Mouse (Mus musculus) gastrocnemius, adult 8-10 months (tissue): ENCODE data around the gene Pla2g12a. TPM values are rescaled to one million over a fixed set of nuclear protein-coding genes. Genes with fewer than 3 reads are reported as not detected.

Source experiments
- DNase-seq, 2 experiments: peaks; one replicate each; pipeline ENCODE4 v3.0.0; 2022; ENCODE audit warnings: low spot score in 2 of 2
- total RNA-seq, 4 experiments: library from RNA; stranded (reverse); gene quantifications; 2 replicates each; pipeline ENCODE4 v1.2.4; 2022

Pla2g12a gene
- total RNA-seq, result 10 to 100 TPM; 83.7 to 92.7 (median 86.9) TPM

DNA sequence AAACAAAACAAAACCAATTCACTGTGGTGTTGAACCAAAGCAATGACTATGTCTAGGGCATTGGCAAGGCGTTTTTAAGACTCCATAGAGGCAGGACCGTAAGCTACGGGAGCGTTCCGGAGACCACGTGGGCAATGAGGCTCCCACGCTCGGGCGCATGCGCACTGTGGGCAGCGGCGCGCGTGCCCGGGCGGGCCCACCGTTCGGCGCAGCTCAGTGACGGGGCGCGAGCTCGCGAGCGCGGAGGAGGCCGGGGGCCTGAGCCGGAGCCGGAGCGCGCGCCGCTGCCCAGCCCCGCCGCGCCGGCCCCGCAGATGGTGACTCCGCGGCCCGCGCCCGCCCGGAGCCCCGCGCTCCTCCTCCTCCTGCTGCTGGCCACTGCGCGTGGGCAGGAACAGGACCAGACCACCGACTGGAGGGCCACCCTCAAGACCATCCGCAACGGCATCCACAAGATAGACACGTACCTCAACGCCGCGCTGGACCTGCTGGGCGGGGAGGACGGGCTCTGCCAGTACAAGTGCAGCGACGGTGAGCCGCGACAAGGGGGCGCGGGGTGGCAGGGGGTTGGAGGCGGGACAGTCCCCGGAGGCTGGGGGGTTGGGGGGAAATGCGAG is at the start of gene Pla2g12a:
Pla2g12a (plus strand) TSS at position 202 of the 617 bp plus-strand sequence.
- peak; percentile 83 to 90 for DNase-seq

DNA sequence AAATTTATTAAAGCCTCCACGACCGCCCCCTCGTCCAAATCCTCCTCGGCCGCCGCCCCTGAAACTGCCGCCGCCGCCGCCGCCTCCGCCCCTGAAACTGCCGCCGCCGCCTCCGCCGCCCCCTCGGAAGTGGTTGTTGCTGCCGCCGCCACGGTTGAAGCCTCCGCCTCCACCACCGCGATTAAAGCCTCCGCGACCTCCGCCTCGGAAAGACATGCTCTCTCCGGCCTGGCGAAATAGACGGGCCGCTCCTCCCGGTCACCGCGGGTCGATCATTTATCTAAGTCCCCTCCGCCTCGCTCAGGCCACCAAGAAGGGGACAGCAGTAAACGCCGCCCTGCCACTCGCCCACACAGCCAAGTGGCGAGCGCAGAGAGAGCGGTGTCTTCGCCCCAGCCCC is 47.8 kb upstream of the Pla2g12a start:
- DNase-seq, result no peak

DNA sequence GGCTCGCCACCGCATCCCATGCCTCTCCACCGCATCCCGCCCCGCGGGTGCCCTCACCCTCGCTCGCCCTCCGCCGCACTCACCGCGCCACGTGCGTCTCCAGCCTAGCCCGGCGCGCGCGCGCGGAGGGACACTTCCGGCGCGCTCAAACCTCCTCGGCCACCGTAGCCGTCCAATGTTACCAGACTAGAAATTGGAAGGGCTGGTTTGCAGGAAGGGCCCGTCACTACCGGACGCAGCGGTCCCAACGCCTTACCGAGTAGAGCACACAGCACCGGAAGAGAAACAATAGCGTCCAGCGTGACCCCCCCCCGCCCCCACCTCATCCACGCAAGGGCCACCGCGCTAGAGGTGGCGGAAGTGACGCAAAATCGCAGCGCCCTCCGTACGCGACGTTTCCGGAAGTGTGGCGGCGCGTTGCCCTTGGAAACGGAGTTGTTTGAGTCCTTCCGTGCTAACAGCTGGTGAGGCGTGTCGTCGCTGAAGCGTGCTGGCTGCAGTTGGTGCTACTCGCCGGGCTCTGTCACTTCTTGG is 47.3 kb upstream of the Pla2g12a start, which contains the start of gene Gar1:
Gar1 (minus strand) TSS at position 362 of the 534 bp plus-strand sequence.
- DNase-seq, result peak; percentile 91 to 94

DNA sequence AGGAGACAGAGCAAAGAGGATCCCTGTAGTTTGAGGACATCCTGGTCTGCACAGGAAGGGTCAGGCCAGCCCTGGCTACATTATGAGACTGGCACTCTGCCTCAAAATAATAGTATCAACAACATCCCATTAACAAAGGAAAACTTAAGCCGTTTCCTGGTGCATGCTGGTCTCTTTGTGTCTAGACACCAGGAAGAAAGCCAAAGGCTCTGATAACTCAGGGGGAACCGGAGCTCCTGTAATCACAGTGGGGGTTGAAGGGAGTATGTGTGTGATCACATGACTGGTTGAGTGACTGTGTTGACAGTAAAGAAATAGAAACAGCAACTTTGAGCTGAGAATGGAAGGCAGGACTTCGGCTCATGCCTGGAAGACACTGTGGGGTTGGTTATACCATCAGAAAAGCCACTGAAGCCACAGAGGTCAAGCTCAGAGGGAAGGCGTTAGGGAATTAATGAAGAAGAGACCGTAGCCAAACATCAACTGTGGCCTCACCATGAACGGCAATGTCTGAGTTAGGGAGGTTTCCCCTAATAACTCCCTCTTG is 42.9 kb upstream of the Pla2g12a start, which contains the start of gene Cfi:
Cfi (plus strand) TSS at position 497 of the 547 bp plus-strand sequence.
- DNase-seq, result no peak

DNA sequence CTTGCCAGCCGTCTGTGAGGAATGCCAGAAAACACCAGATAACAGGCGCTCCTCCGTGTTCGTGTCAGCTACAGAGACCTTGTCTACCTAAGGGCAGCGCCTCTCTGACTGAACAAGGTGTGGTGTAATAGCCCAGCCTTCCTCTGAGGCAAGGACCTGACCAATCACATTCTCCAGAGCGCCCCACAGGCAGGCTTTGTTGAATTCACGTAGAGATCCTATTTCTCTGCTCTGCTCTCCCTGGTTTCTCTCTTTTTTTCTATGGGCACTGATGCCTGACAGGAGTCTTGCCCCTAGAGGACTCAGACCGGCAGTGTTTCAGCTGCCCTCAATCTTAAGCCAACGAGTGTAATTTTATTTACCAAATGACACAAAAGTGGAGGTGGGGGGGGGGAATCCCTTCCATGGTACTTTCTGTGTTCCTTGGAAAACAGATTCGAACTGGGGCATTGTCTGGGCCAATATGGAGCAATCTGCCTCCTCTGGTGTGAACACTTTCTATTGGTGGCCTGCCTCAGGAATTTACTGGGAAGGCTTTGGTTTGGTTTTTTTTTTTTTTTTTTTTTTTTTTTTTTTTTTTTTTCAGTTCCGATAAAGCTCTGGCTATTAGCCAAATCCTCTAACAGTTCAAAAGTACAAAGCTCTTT is 42.2 kb upstream of the Pla2g12a start:
- no peak for DNase-seq

DNA sequence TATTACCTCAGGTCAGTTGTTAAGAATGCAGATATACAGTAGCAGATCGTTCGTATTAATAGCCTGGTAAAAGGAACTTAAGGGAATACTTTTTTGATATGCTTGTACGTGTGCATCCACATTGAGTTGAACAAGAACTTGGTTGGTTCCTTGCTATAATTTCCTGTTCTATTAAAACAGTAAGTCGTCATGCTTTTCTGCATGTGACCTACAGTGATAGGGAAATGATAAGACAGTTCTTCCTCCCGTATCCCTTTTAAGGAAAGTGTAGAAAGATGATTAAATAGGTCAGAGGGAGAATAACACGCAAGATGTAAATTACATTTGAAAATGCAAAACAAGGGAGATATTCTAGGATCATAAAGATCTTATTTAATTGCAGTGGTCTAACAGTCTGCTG is 41.4 kb upstream of the Pla2g12a start:
- no peak for DNase-seq

DNA sequence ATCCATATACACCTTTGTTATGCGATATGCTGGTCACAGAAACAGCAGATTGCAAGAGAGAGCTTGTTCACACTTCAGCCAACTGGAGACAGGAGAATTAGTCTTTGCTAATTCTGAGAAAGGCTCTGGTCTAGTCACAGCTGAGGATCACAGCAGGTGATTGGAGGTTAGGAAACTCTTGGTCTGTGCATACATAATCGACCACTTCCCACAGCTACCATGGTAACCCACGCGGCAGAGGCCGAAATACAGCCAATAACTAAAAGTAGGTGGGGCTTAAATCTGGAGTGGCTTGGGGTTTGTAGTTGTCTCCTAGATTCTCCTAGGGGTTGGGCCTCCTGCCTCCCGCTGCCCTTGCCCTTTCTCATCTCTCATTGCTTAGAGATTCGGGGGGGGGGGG is 40.4 kb upstream of the Pla2g12a start:
- no peak for DNase-seq

DNA sequence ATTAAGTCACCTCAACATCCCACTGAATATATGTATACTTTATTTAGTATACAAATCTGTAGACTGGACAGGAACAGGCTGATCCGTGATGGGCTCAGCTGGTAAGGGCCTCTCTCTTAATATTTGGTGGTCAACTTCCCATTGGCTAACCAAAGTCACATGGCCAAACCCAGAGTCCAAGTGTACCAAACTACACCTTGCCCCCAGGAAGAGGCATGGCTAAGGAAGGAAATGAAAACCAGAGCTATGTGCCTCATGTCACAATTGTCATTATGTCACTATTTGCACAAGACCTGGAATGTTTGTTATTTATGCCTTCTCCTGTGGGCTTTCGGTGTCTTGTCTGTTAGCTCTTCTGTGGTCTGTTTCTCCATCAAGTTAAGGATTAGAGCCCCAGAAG is 32.5 kb upstream of the Pla2g12a start:
- no peak for DNase-seq

DNA sequence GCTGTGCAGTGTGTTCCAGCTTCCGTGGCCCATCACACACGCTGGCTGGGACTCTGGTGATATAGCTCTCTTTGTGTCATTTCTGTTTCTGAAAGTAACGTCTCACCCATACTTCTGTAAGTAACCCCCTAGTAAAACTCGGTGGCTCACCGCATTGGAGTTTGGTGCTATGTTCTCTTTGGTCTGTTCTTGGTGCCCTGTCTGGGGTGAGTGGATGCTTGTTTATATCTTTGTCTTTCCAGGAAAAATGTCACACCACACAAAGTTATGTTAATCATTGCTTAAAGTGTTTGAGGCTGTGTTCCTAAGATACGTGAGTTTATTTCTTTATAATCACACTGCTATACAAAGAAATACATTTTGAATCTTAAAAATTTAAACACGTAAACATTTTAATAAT is 31.6 kb upstream of the Pla2g12a start:
- DNase-seq, result no peak

DNA sequence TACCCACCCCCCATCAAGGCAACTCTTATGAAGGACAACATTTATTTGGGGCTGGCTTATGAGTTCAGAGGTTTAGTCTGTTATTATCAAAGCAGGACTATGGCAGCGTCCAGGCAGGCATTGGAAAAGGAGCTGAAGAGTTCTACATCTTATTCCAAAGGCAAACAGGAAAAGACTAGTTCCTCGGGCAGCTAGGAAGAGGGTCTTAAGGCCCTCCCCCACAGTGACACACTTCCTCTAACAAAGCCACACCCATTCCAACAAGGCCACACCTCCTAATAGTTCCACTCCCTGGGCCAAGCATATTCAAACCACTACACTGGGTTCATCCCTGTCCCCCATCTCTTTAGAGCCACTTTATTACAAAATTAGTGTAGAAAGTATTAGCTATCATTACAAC is 15.8 kb upstream of the Pla2g12a start:
- DNase-seq, result no peak

DNA sequence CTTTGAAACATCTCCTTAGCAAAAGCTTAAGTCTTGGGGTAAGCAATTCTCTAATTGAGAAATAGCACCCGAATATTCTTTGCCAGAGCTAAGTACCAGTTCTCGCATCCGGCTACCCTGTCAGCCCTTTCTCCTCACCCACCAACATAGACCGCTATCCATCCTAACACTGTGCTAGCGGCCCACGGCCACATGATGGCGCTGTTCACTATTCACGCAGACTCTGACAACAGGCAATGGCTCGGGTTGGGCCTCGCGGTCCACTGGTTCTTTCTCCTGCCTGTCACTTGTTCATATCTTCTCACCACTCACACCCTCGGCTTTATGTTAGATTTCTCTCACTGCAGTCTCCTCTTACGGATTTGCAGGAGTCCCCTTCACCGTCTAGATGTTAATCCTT is 14.7 kb upstream of the Pla2g12a start:
- peak in 1 of 2 experiments; percentile 29 for DNase-seq

DNA sequence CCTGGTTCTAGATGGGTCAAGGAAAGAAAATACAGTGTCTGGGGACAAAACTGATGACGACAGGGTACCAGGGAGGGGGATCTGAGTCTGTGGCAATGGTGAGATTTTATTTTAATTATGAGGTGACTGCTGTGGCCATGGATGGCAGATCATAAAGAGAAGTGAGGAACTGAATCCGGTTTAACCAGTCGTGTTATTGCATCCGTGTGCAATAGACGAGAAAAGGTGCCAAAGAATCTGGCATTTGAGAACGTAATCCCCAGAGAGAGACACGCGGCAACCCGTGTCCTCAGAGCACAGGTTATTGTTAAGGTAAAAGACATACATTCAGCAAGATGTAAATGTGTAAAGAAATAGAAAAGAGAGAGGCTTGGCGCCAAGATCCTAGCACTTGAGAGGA is 1.1 kb upstream of the Pla2g12a start:
- DNase-seq, result no peak

DNA sequence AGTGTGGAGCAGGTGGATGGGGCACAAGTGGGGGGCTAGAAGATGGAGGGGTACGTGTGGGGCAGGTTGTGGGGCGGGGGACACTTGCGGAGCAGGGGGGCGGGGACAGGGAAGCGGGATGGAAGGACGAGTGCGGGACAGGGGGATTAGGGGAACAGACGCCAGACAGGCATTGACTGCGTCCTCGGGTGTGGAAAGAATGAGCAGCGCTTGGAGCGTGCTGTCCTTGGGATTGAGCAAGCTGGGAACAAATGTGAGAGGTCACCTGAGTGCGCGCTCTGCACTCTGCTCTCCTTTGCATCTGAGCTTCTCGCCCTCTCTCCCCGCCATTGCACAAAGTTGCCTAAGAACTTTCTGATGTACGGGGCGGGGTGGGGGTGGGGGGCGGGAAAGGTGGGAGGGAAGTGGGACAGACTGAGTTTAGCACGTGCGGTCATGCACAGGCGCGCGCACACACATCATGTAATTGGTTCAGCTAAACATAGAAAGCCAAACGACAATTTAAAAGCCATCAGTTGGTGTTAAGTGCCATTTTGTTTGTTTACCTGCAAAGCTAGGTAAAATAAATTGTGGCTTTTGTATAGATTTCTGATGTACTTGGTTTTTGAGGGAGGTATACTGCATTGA is 838 bp downstream of the Pla2g12a start:
- peak in 1 of 2 experiments; percentile 9 for DNase-seq

DNA sequence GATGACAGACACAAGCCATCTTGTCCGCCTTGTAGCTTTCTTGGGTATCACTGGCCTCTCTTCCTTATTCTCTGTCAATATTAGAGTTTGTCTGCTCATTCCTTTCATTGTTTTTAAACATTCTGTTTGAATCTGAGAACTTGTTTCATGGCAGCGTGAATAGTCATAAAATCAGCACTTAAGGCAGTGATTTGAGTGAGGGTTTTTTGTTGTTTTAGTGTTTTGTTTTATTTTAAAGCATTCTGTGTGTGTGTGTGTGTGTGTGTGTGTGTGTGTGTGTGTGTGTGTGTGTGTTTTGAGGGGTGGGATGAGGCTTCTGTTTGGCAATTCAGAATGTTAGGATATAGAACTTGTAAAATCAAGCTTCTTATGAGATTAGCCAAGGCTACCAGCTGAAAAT is 1.5 kb downstream of the Pla2g12a start:
- DNase-seq, result no peak

DNA sequence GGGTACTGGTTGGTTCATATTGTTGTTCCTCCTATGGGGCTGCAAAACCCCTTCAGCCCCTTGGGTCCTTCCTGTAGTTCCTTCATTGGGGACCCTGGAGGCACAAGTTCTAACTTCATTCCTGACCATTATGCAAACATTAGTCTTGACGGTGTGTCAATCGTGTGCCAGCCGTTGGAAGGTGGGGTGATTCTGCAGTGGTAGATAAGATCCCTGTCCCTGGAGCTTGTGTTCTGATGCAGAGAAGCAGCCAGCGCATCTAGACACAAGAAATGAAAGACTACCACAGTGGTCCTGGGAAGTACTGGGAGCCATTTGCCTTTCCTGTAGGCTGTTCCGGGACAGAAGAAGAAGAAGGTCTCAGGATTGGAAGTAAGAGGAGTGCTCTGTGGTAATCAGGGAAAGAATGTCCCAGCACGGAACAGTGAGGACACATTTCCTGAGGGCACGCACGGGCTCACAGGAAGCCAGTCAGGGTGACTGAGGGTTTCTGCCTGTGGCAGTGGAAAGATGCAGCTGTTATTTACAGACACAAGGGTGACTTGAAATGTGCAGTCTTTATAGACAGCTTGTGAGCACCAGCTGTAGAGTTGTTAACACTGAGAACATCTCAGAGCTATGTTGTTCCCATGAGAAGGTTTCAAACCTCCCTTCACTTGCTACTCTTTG is 2.7 kb downstream of the Pla2g12a start:
- no peak for DNase-seq

DNA sequence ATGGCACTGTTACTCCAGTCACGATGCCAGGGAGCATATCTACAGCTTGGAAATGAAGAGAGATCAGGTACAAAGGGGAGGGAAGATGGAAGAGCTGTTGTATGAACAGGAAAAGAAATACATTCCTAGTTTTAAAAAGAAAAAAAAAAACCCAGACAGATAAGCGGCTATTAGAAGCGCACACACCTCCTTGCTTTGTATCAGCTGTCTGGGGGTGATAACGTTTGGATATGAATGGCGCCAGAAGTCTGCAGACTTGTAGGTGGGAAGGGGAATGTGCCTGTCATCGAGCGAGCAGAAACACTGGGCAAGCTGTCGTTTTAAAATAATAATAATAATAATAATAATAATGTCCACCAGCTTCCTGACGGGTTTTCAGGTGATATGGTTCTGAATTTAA is 7.2 kb downstream of the Pla2g12a start:
- DNase-seq, result no peak

DNA sequence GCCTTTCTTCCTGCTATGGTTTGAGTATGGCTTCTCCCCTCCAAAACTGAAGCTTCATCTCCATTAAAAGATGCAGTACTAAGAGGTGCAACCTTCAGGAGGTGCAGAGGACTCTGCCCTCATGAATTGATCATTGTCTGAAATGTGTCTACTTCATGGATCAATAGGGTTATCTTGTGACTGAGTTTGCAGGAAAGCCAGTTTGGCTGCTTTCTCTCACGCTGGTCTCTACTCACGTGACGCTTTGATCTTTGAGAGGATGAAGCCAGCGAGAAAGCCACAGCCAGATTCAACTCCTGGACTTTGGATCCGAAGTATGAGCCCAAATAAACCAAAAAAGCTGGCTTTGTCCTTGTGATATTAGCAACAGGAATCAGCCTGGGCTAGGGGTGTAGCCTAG is 8.0 kb downstream of the Pla2g12a start:
- DNase-seq, result no peak

DNA sequence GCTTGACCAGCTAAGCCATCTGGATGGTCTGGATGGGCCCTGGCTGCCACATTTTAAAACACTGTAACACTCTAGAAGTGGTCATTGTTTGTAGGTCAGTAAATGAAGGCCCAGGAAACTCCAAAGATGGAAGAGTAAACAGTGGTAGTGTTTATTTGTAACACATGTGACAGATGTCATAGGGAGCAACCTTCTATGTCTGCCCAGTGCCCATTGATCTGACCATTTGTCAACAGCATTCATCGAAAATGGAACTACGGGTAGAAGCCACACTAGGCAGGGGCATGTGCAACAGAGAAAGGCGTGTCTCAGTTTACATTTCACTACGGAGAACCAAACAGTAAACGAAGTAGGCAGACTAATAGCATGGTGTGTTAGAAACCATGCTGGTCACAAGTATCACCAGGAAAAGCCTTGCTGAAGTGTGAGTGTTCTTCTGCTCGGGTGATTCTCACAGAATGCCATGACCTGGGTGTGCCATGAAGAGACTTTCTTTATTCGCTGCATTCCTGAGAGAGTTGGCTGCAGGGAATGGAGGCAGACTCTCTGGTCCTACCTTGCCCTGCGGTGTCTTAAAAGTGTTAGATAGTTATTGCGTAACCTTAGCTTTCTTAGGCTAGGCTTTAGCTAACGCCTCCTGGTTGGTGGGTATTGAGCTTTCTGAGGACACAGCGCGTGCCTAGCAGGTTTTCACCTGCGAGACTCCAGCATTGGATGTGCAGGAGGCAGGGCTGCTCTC is 9.5 kb downstream of the Pla2g12a start:
- DNase-seq, result no peak

DNA sequence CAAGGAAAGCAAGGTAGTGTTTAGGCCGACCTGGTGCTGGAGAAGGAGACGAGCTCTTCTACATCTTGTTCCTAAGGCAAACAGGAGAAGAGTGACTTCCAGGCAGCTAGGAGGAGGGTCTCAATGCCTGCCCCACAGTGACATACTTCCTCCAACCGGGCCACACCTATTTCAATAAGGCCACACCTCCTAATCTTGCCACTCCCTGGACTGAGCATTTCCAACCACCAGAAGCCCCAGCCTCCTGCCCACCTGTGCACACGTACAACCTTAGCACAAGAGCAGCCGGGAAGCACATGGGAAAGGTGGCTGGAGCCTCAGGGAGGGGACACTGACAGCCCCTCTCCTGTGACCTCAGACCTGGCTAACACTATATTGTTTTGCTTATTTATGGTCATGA is 13.6 kb downstream of the Pla2g12a start:
- no peak for DNase-seq

DNA sequence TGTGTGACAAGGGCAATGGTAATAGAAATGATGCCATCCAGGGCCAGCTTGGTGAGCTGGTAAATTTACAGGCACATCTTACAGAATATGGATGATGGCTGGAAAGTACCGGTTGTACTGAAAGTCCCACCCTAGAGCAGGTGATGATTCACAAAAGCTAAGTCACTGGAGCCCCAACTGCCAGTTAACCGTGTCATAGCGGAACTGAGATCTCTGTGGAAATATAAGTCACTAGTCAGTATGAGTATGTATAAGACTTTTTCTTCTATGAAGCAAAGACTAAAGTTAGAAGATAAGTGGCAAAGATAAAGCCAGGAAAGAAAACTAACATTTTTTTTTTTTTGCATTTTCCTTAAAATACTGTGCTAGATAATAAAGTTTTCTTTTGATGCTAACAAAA is 14.7 kb downstream of the Pla2g12a start:
- DNase-seq, result no peak

DNA sequence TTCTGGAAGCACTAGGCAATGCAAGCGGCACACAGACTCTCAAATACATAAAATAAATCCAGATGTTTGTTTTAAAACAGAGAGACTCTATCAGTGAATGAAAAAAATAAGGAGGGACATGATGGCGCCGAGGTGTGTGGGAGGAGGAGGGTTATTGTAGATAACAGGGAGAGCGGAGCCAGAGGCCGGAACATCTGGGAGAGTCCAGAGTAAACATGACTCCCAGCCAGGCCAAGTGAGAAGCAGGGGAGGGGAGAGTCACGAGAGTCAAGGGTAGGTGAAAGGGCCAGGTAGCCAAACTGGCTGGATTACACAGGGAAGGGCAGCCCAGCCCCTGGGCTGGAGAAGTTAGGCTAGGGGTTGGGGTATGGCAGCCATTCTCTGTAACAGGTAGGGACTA is 18.2 kb downstream of the Pla2g12a start:
- DNase-seq, result no peak
